Mouse (Mus musculus): ENCODE results near the gene Gtpbp4. TPM values are rescaled to one million over a fixed set of nuclear protein-coding genes. Genes with fewer than 3 reads are reported as not detected.

Gtpbp4 gene
- total RNA-seq, 2 experiments from 2014 or later = 40.1 to 41.0 TPM

Small RNA genes within 50 kb of the gene (microRNA-seq; reads per million reads assigned to microRNA genes)
- gene Gm22750 = 0 reads per million in 2 experiments

Other genes starting within 250 kb of the Gtpbp4 start
- gene Wdr37, start 124.2 kb downstream of the Gtpbp4 start, total RNA-seq (2021) = 10 to 100 TPM; 39.0 to 39.8 TPM
- 1 to 10 TPM; 7.9 TPM for gene Idi1, start 110.6 kb downstream of the Gtpbp4 start, total RNA-seq (2021)
- not detected for gene Gm9745, start 47.9 kb downstream of the Gtpbp4 start, total RNA-seq (2021)
- gene Idi2, start 43.2 kb downstream of the Gtpbp4 start, total RNA-seq (2021) = not detected
- gene Larp4b, start 97.8 kb upstream of the Gtpbp4 start, total RNA-seq (2021) = 10 to 100 TPM; 78.4 to 81.5 TPM

All from heart, postnatal 10 days (tissue).